Mouse (Mus musculus) skeletal muscle tissue, adult 2 months (tissue): ENCODE measurements around the gene Gm44511.
"Not testable (repeated sequence)": the region's sequence is repeated elsewhere in the genome, so short reads cannot be mapped to it uniquely, and the experiment has no call there.

Experiments
- DNase-seq: peaks from one replicate; pipeline ENCODE4 v3.0.0-alpha.2; 2012; ENCODE audit warnings: low read depth, low spot score

Gene Gm44511

GRCm38 (mm10) chr6:128762892-128763670, 63.0 kb downstream of the Gm44511 start:
- not testable (repeated sequence) for DNase-seq

- DNase-seq, result no peak
Observed at GRCm38 (mm10) chr6:128761144-128761540, 65.0 kb downstream of the Gm44511 start.

- DNase-seq, result peak; percentile 88
Observed at GRCm38 (mm10) chr6:128760416-128761143, 65.5 kb downstream of the Gm44511 start.

- DNase-seq, result peak; percentile 85
Observed at GRCm38 (mm10) chr6:128760016-128760415, 66.1 kb downstream of the Gm44511 start.

- DNase-seq, result no peak
Observed at GRCm38 (mm10) chr6:128759221-128759950, 66.7 kb downstream of the Gm44511 start.

- not testable (repeated sequence) for DNase-seq
Observed at GRCm38 (mm10) chr6:128755402-128755763, 70.7 kb downstream of the Gm44511 start.

- DNase-seq, result not testable (repeated sequence)
Observed at GRCm38 (mm10) chr6:128754748-128755401, 71.2 kb downstream of the Gm44511 start.

GRCm38 (mm10) chr6:128754265-128754664, 71.8 kb downstream of the Gm44511 start:
- not testable (repeated sequence) for DNase-seq

- DNase-seq, result peak; percentile 18
Observed at GRCm38 (mm10) chr6:128753610-128754224, 72.4 kb downstream of the Gm44511 start.

- not testable (repeated sequence) for DNase-seq
Observed at GRCm38 (mm10) chr6:128747006-128747405, 79.1 kb downstream of the Gm44511 start.

- no peak for DNase-seq
Observed at GRCm38 (mm10) chr6:128737445-128737844, 88.7 kb downstream of the Gm44511 start.

- no peak for DNase-seq
Observed at GRCm38 (mm10) chr6:128736100-128736499, 90.0 kb downstream of the Gm44511 start.

- DNase-seq, result no peak
Observed at GRCm38 (mm10) chr6:128734896-128735295, 91.2 kb downstream of the Gm44511 start.

- DNase-seq, result no peak
Observed at GRCm38 (mm10) chr6:128733908-128734679, 92.0 kb downstream of the Gm44511 start.

GRCm38 (mm10) chr6:128732032-128732431, 94.1 kb downstream of the Gm44511 start:
- no peak for DNase-seq
